Mouse (Mus musculus) bone marrow macrophage, adult 2 months (primary cell): ENCODE measurements around the gene Rab31. TPM values are rescaled to one million over a fixed set of nuclear protein-coding genes. Genes with fewer than 3 reads are reported as not detected.

Experiments used
- H3K27ac ChIP-seq: 2 replicates; pipeline ENCODE4 v1.5.1; 2012; ENCODE audit warnings: low read depth, low read length; ENCODE audit not compliant: insufficient read depth
- H3K4me1 ChIP-seq: 2 replicates; pipeline ENCODE4 v1.6.1; 2012; ENCODE audit warnings: low read length; ENCODE audit not compliant: control insufficient read depth, insufficient read depth
- H3K4me3 ChIP-seq: 2 replicates; pipeline ENCODE4 v1.5.1; 2012; ENCODE audit warnings: mild to moderate bottlenecking, low read length, moderate library complexity; ENCODE audit not compliant: insufficient read depth
- CTCF ChIP-seq: IDR thresholded peaks from 2 replicates; pipeline ENCODE4 v1.5.1; 2012; ENCODE audit warnings: low read depth, mild to moderate bottlenecking, low read length, moderate library complexity
- POLR2A ChIP-seq: IDR thresholded peaks from 2 replicates; pipeline ENCODE4 v1.6.1; 2012; ENCODE audit warnings: mild to moderate bottlenecking, low read depth, low read length, borderline replicate concordance
- polyA plus RNA-seq: library from polyadenylated mRNA; stranded (reverse); fragments of >200 nt; gene quantifications from 2 replicates; pipeline ENCODE4 v1.2.4, GENCODE M21; 2012; ENCODE audit not compliant: missing spikeins, insufficient read depth, insufficient read length

Gene Rab31
- polyA plus RNA-seq, 1 experiment: 128 TPM

- H3K4me3 ChIP-seq: no peak overlapping the region
- peaks cover 23% of the 10 kb centered on the region for H3K4me1 ChIP-seq
- peak overlapping the region; percentile 60 for H3K27ac ChIP-seq
- TF ChIP-seq CTCF (no peak), POLR2A (no peak)
Measured at GRCm38 (mm10) chr17:65662662-65663061, 109.9 kb downstream of the Rab31 start.

GRCm38 (mm10) chr17:65658416-65658815 is 114.1 kb downstream of the Rab31 start:
- H3K4me3 ChIP-seq: no peak overlapping the region
- H3K27ac ChIP-seq: no peak overlapping the region
- peaks cover 13% of the 10 kb centered on the region for H3K4me1 ChIP-seq
- TF ChIP-seq CTCF: no peak

GRCm38 (mm10) chr17:65657958-65658357 is 114.6 kb downstream of the Rab31 start:
- Histone ChIP-seq H3K4me1 (peaks cover 9% of the 10 kb centered on the region), H3K27ac (no peak overlapping the region), H3K4me3 (no peak overlapping the region)
- TF ChIP-seq CTCF: no peak
- TF ChIP-seq POLR2A: no peak

- Histone ChIP-seq H3K27ac (no peak overlapping the region), H3K4me3 (no peak overlapping the region), H3K4me1 (peaks cover 3% of the 10 kb centered on the region)
- no peak for TF ChIP-seq POLR2A
Measured at GRCm38 (mm10) chr17:65656731-65657130, 115.8 kb downstream of the Rab31 start.

GRCm38 (mm10) chr17:65656076-65656475 is 116.5 kb downstream of the Rab31 start:
- Histone ChIP-seq H3K27ac (no peak overlapping the region), H3K4me3 (no peak overlapping the region), H3K4me1 (peaks cover 3% of the 10 kb centered on the region)
- no peak for TF ChIP-seq CTCF
- TF ChIP-seq POLR2A: no peak

- TF ChIP-seq POLR2A: no peak
- TF ChIP-seq CTCF: no peak
- peaks cover 3% of the 10 kb centered on the region for H3K4me1 ChIP-seq
- H3K27ac ChIP-seq: no peak overlapping the region
- H3K4me3 ChIP-seq: no peak overlapping the region
Measured at GRCm38 (mm10) chr17:65655608-65656007, 116.9 kb downstream of the Rab31 start.

- no peak overlapping the region for H3K27ac ChIP-seq
- H3K4me1 ChIP-seq: peaks cover 6% of the 10 kb centered on the region; the same call in 1 of the 2 replicates
- no peak overlapping the region for H3K4me3 ChIP-seq
- TF ChIP-seq POLR2A (no peak), CTCF (no peak)
Measured at GRCm38 (mm10) chr17:65650598-65650997, 122.0 kb downstream of the Rab31 start.

GRCm38 (mm10) chr17:65649175-65649493 is 123.4 kb downstream of the Rab31 start:
- H3K4me3 ChIP-seq: no peak overlapping the region
- peaks cover 14% of the 10 kb centered on the region for H3K4me1 ChIP-seq
- no peak for TF ChIP-seq POLR2A
- TF ChIP-seq CTCF: no peak
- no peak overlapping the region for H3K27ac ChIP-seq

GRCm38 (mm10) chr17:65648371-65649174 is 124.0 kb downstream of the Rab31 start:
- Histone ChIP-seq H3K4me3 (no peak overlapping the region), H3K4me1 (peaks cover 20% of the 10 kb centered on the region), H3K27ac (no peak overlapping the region)
- no peak for TF ChIP-seq CTCF
- no peak for TF ChIP-seq POLR2A

- Histone ChIP-seq H3K4me1 (peaks cover 26% of the 10 kb centered on the region), H3K27ac (no peak overlapping the region), H3K4me3 (no peak overlapping the region)
- TF ChIP-seq CTCF (no peak), POLR2A (no peak)
Measured at GRCm38 (mm10) chr17:65647961-65648360, 124.6 kb downstream of the Rab31 start.

- Histone ChIP-seq H3K4me1 (peaks cover 33% of the 10 kb centered on the region), H3K27ac (no peak overlapping the region), H3K4me3 (no peak overlapping the region)
- TF ChIP-seq CTCF (no peak), POLR2A (no peak)
Measured at GRCm38 (mm10) chr17:65647226-65647625, 125.3 kb downstream of the Rab31 start.
